Mouse (Mus musculus) CH12F3 (cell line): Measurements from ENCODE around the gene Upf3b.
"Not testable (repeated sequence)": the region's sequence is repeated elsewhere in the genome, so short reads cannot be mapped to it uniquely, and the experiment has no call there.

Source experiments
- in situ Hi-C: fragments of 300-500 bp; cut with MboI; formaldehyde crosslinking; loops from 2 replicates; pipeline ENCODE4 v1.14.3; 2020; ENCODE audit warnings: low sequenced_read_pairs

The Upf3b gene

DNA sequence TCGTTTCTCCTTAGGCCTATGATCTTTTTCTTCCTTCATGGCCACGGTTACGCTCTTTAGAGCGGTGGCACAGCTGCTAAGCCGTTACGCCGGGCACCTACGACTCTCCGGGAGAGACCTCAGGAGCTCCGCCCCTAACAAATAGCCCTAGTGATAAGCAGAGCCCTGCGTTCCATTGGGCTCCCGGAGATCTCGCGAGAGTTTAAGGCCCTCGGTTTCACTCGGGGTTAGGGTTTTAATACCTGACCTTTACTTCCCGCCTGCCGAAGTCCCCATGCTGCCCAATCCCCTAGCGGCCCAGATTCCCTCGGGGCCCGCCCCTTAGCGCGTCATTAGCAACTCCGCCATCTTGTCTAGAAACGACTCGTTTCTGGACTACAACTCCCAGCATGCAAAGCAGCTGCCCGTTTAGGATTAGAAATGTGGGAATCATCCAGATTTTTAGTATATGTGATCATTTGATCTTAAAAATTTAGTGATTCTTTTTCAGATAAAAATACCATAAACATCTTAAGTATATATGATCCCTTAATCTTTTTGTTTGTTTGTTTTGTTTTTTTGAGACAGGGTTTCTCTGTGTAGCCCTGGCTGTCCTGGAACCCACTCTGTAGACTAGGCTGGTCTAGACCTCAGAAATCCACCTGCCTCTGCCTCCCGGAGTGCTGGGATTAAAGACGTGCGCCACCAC, at the start of gene Upf3b:
Upf3b (minus strand) TSS at position 130 of the 688 bp plus-strand sequence.
- in situ Hi-C loops: no loop called here

DNA sequence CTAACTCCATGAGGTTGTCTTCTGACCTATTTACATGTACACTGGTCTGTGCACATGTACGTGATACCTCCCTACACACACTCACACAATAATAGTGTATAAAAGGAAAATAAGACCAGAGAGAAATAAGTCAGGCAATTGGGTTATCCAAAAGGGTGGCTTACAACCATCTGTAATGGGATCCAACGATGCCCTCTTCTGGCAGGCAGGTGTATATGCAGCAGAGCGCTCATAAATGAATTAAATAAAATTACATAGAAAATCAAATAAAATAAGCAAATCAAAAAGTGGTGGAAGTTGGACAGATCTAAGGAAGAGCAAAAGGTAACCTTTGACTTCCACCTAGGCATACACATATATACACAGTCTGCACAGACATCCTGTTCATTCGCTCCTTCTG, 47.7 kb upstream of the Upf3b start:
- in situ Hi-C loops: no loop called here

DNA sequence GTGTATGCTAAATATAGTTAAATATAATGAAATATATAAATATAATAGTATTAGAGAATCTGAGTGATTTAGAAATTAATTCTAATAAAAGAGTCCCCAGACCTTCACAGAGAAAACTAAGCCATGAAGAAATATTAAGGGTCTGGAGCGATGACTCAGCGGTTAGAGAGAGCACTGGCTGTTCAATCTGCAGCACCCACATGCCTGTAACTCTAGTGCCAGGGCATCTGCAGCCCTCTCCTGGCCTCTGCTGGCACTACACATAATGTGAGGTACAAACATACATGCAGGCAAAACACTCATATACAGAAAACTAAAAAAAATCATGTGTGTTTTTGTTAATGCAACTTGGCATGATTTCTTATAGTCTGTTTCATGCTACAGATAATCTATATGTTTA, 34.8 kb upstream of the Upf3b start:
- in situ Hi-C loops: no loop called here

GRCm38 (mm10) chrX:37144498-37144897, 34.4 kb upstream of the Upf3b start:
- in situ Hi-C loops: not testable (repeated sequence)

DNA sequence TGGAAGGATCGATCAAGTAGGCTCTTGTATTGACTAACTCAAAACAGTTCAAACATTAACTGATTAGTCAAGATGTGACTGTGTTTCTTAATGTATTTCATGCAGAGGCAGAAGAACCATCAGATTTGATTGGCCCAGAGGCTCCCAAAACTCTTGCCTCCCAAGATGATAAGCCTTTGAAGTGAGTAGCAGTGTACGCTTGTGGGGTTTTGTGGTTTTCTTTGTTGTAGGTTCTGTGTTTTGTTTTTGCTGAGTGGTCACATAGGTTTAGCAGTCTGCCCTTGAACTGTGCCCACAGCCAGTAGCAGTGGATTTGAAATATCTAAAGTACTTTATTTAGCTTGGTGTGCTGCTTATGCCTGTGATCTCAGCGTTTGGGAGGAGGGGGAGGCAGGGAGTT, 31.6 kb upstream of the Upf3b start:
- in situ Hi-C loops: no loop called here

DNA sequence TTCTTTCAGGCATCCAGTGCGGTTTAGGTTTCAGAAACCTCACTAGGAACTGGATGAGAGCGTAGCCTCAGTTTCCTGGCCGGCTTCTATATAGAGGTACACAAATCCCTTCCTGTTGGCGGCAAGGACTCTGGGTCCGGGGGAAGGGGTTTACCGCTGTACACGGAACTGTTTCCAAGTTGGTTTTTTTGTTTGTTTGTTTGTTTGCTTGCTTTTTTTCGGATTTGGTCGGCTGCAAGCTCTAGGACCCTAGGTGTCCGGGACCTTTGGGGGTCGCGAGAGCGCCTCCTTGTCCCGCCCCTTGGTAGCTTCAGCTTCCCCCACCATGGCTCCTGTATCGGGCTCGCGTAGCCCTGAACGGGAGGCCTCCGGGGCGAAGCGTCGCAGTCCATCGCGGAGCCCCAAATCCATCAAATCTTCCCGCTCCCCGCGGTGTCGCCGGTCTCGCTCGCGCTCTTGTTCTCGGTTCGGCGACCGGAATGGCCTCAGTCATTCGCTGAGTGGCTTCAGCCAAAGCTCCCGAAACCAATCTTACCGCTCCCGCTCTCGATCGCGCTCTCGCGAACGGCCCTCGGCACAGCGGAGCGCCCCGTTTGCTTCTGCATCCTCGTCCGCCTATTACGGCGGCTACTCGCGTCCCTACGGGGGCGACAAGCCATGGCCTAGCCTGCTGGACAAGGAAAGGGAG, 16.7 kb upstream of the Upf3b start, which contains the start of gene Nkap:
Nkap (plus strand) TSS at position 125 of the 688 bp plus-strand sequence.
- in situ Hi-C loops: no loop called here

- in situ Hi-C loops: no loop called here
These were observed 15.4 kb upstream of the Upf3b start for GRCm38 (mm10) chrX:37125511-37125910.

- in situ Hi-C loops: no loop called here
These were observed 10.1 kb upstream of the Upf3b start for GRCm38 (mm10) chrX:37120212-37120611.

DNA sequence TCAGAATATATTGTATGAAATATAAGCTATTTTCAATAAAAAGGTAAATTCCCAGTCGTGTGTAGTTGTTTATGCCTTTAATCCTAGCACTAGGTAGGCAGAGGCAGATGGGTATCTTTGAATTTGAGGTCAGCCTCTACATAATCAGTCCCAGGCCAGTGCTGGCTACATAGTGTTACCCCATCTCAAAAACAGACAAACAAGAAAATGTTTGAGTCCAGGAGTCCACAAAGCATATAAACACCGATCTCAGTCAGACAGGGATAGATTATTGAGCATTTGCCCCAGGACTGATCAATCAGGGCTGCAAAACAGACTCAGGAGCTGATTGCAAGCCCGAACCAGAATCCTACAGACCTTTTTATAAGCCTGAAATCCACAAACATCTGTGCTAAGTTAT, 9.5 kb upstream of the Upf3b start:
- in situ Hi-C loops: no loop called here

DNA sequence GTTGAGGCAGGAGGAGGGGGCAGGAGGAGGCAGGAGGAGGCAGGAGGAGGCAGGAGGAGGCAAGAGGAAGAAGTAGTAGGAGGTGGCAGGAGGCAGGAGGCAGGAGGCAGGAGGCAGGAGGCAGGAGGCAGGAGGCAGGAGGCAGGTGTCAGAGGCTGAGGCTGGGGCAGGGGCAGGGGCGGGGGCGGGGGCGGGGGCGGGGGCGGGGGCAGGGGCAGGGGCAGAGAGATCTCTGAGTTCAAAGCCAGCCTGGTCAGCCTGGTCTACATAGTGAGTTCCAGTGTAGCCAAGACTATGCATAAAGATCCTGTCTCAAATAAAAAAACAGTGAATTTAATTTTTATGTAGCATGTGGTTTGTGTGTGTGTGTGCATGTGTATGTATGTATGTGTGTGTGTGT, 7.0 kb upstream of the Upf3b start:
- in situ Hi-C loops: no loop called here

DNA sequence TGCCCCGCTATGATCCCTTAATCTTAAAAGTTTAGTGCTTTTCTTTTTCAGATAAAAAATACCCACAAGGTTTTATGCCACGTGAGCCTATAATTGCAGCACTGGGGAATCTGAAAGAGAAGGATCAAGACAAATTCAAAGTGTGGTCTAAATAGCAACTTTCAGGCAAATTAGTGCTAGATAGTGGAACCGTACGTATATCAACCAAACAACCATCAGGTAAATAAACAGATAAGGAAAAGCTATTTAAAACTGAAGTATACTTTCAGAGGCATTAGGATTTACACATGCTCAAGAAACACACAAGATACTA, 715 bp upstream of the Upf3b start:
- in situ Hi-C loops: no loop called here

GRCm38 (mm10) chrX:37109526-37110192, 463 bp downstream of the Upf3b start:
- in situ Hi-C loops: no loop called here

DNA sequence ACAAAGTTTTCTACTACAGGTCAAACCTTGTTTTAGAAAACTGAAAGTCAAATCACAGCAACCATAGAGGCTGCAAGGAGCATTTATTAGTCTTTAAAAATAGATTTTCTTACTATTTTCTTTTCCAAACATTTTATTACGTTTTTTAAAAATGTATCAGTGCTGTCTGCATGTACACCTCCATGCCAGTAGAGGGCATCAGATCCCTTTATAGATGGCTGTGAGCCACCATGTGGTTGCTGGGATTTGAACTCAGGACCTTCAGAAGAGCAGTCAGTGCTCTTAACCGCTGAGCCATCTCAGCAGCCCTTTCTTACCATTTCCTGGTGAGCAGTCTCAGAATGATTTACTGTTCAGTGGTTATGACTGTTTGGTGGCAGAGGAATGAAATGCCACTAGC, 6.3 kb downstream of the Upf3b start:
- in situ Hi-C loops: no loop called here

GRCm38 (mm10) chrX:37098681-37099080, 11.4 kb downstream of the Upf3b start:
- in situ Hi-C loops: no loop called here

DNA sequence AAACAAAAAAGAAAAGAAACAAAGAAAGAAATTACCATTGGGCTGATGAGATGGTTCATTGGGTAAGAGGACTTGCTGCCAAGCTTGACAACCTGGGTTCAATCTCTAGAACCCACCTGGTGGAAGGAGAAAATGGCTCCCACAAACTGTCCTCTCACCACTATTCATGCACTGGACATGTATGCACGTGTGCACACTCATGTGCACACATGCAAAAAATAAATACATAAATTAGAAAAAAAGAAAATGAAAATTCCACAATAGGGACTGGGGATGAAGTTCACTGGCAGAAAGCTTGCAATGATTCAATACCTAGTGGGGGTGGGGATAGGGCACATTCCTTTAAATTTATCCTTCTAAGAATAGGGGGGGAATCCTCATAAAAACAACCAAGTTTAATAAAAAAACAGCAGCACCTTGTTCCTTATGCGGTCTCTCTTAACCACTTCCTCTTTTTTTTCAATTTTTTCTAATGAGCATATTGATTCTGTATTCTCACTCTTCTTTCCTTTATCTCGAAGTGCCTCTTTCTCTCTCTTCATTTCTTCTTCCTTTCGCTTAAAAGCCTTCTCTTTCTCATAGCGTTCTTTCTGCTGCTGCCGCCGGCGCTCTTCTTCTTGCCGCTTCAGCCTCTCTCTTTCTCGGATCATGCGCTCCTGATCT, 14.9 kb downstream of the Upf3b start:
- in situ Hi-C loops: no loop called here

DNA sequence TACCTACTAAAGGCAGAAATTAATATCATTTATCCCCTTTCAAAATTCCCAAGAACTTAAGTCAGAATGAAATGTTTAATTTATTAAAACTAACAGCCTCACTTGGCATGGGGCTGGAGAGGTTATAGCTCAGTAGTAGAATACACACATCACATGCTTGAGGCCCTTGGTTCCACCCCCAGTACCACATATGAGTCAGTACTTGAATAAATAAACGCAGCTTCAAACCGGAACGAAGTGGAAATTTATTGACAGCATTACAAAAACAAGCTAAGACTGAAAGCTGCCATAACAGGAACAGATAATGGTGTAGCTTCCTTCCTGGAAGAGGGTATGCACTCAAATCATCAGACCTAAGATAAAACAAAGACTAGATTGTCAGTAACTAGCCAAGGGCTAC, 18.7 kb downstream of the Upf3b start:
- in situ Hi-C loops: no loop called here

GRCm38 (mm10) chrX:37088778-37089177, 21.3 kb downstream of the Upf3b start:
- in situ Hi-C loops: no loop called here

GRCm38 (mm10) chrX:37085665-37086064, 24.5 kb downstream of the Upf3b start:
- in situ Hi-C loops: no loop called here

- in situ Hi-C loops: no loop called here
These were observed 25.0 kb downstream of the Upf3b start, which contains the start of gene Rpl39 for GRCm38 (mm10) chrX:37084927-37085660. Gene Rpl39 (minus strand): TSS chrX:37085402.

DNA sequence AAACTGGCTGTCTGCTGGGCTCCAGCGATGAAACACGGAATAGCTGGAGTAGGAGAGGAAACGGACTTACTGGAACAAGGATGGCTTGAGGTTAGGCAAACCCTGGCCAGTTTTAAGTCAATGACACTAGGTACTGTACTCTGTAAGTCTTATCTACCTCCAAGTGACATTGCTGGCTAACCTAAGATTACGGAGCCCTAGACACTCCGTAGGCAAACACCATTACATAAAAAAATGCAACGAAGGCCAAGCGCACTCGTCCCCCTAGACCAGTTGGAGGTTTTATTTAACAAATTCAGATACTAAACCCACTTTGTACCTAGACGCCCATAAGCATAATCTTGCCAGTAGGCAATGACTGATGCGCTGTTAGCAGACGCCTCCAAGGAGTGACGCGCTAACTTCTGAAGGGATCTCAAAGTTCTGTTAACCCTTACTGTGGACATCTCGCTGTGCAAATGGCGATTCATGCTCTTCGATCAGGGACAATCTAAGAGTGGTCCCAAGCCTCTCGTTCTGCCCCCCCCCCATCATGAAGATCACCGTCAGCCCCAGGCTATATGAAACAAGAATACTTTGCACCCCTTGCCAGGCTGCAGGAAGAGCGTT, 25.7 kb downstream of the Upf3b start:
- in situ Hi-C loops: no loop called here
